19 mouse cellular contexts compared by ENCODE assay signal in the genomic region with DNA sequence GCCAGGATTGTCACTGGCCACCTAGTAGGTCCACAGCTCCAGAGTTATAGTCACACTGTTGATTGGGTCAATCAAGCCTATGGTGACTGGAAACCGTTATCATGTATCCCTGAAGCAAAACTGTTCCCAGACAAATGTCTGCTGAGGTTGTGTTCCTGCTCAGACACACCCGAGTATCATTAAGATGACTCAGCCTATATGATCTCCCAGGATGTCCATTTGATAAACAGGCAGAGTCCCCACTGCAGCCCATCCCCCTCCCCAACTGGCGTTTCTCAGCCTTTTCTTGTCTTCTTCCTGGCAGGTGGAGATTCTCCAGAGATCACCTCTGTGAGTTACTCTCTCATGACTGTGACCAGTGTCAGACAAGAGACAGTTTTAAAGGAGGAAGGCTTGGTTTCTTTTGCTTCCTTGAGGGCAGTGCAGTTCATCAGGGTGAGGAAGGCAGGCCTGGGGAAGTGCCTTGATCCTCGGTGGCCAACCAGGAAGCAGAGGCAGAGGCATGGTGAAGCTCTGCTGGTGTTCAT.
DNase-seq lines count a peak whose midpoint lies in the region; ATAC-seq and TF ChIP-seq lines count a peak whose summit lies in the region.
"Had no signal": no experiment of that assay in that cellular context is flagged by ENCODE, and none has a peak within 500 bp of the region (broad histone marks: within the 10 kb centered on the region; RNA-seq: fewer than 3 reads in every experiment).

No protein-coding gene starts in this region.

- no peaks in the 10 kb centered on the region for H3K9me3 ChIP-seq in hindbrain, embryonic 12.5 days (replicated peaks)
- H3K9me3 ChIP-seq in hindbrain, embryonic 16.5 days (ENCODE audit: control insufficient read depth, low read length), result no peaks in the 10 kb centered on the region
- H3K9me3 ChIP-seq in hindbrain, embryonic 15.5 days, result no peaks in the 10 kb centered on the region
- H3K9me3 ChIP-seq: embryonic facial prominence, embryonic 13.5 days; forebrain, embryonic 15.5 days; limb, embryonic 13.5 days had no signal

- peak overlapping the region; percentile 52; the same call in 1 of the 2 replicates for H3K27ac ChIP-seq in hindbrain, embryonic 12.5 days
- no peak overlapping the region for H3K27ac ChIP-seq in hindbrain, embryonic 16.5 days (ENCODE audit: low read depth, low read length)
- H3K27ac ChIP-seq in hindbrain, embryonic 15.5 days (replicated peaks), result peak overlapping the region; percentile 49; the same call in 1 of the 2 replicates
- H3K27ac ChIP-seq: embryonic facial prominence, embryonic 13.5 days; limb, embryonic 13.5 days; macrophage had no signal

- peaks cover 20% of the 10 kb centered on the region for H3K4me1 ChIP-seq in hindbrain, embryonic 12.5 days
- H3K4me1 ChIP-seq in hindbrain, embryonic 16.5 days (ENCODE audit: control insufficient read depth, insufficient read depth, low read depth, low read length), result peaks cover 13% of the 10 kb centered on the region
- peaks cover 36% of the 10 kb centered on the region for H3K4me1 ChIP-seq in hindbrain, embryonic 15.5 days (replicated peaks)

- no peaks in the 10 kb centered on the region for H3K36me3 ChIP-seq in hindbrain, embryonic 12.5 days
- no peaks in the 10 kb centered on the region for H3K36me3 ChIP-seq in hindbrain, embryonic 16.5 days (ENCODE audit: control insufficient read depth, insufficient read depth, low read length)
- no peaks in the 10 kb centered on the region for H3K36me3 ChIP-seq in C2C12 (ENCODE audit: control insufficient read depth, insufficient read depth)
- no peaks in the 10 kb centered on the region for H3K36me3 ChIP-seq in hindbrain, embryonic 15.5 days
- H3K36me3 ChIP-seq: embryonic facial prominence, embryonic 13.5 days; forebrain, embryonic 15.5 days; G1E; limb, embryonic 13.5 days had no signal

- no peak for TF ChIP-seq CTCF in C2C12 (IDR thresholded peaks at IDR 0.05; ENCODE audit: control insufficient read depth, insufficient read depth, insufficient read length)

- H3K27me3 ChIP-seq in hindbrain, embryonic 12.5 days, result no peaks in the 10 kb centered on the region
- H3K27me3 ChIP-seq in hindbrain, embryonic 16.5 days (replicated peaks; ENCODE audit: control insufficient read depth, insufficient read depth, low read length), result no peaks in the 10 kb centered on the region
- no peaks in the 10 kb centered on the region for H3K27me3 ChIP-seq in C2C12 (ENCODE audit: control insufficient read depth, insufficient read depth, insufficient read length)
- no peaks in the 10 kb centered on the region for H3K27me3 ChIP-seq in hindbrain, embryonic 15.5 days
- H3K27me3 ChIP-seq: embryonic facial prominence, embryonic 13.5 days; forebrain, embryonic 15.5 days; limb, embryonic 13.5 days had no signal

- no peak overlapping the region for H3ac ChIP-seq in C2C12 (ENCODE audit: control insufficient read depth, insufficient read length, low read depth)

- DNase-seq in heart, adult 11 months, result peak; percentile 80
- DNase-seq in heart, postnatal 4 days, result no peak
- DNase-seq in spleen, postnatal 14 days (ENCODE audit: low spot score in 2 of 2), result no peak
- DNase-seq in thymus, postnatal 0 days (ENCODE audit: low spot score), result no peak
- DNase-seq: adrenal gland, postnatal 25 days; cerebellum, postnatal 25 days; gastrocnemius, postnatal 25 days; kidney, adult 9 months; right cerebral cortex, postnatal 14 days; thymus, postnatal 14 days had no signal

- WGBS in hindbrain, embryonic 12.5 days, result 72% methylated on average over 4 of the region's 4 CpGs
- 69% methylated on average over 4 of the region's 4 CpGs for WGBS in hindbrain, embryonic 16.5 days
- WGBS in hindbrain, embryonic 15.5 days, result 67% methylated on average over 4 of the region's 4 CpGs

- H3K4me3 ChIP-seq in hindbrain, embryonic 12.5 days, result no peak overlapping the region
- H3K4me3 ChIP-seq in hindbrain, embryonic 16.5 days (ENCODE audit: low read length), result no peak overlapping the region
- H3K4me3 ChIP-seq in C2C12 (ENCODE audit: insufficient read depth, poor library complexity, severe bottlenecking), result no peak overlapping the region
- no peak overlapping the region for H3K4me3 ChIP-seq in hindbrain, embryonic 15.5 days
- H3K4me3 ChIP-seq: embryonic facial prominence, embryonic 13.5 days; forebrain, embryonic 15.5 days; limb, embryonic 13.5 days had no signal

- H3K9ac ChIP-seq in hindbrain, embryonic 12.5 days, result no peak overlapping the region
- H3K9ac ChIP-seq in hindbrain, embryonic 16.5 days (ENCODE audit: low read depth, low read length), result no peak overlapping the region
- H3K9ac ChIP-seq in hindbrain, embryonic 15.5 days, result no peak overlapping the region
- H3K9ac ChIP-seq: embryonic facial prominence, embryonic 13.5 days; forebrain, embryonic 15.5 days; limb, embryonic 13.5 days had no signal

- no peaks in the 10 kb centered on the region for H3K79me2 ChIP-seq in C2C12 (ENCODE audit: control insufficient read depth, insufficient read depth)

- no peak for ATAC-seq in hindbrain, embryonic 12.5 days (ENCODE audit: low FRiP score)
- no peak for ATAC-seq in hindbrain, embryonic 16.5 days
- ATAC-seq in hindbrain, embryonic 15.5 days (ENCODE audit: low FRiP score, low read depth), result no peak

- no peak overlapping the region for H3K4me2 ChIP-seq in hindbrain, embryonic 12.5 days (replicated peaks)
- no peak overlapping the region for H3K4me2 ChIP-seq in hindbrain, embryonic 16.5 days (ENCODE audit: low read length)
- H3K4me2 ChIP-seq in hindbrain, embryonic 15.5 days, result no peak overlapping the region
- H3K4me2 ChIP-seq: embryonic facial prominence, embryonic 13.5 days; forebrain, embryonic 15.5 days; limb, embryonic 13.5 days had no signal

- no peaks in the 10 kb centered on the region for H3K79me3 ChIP-seq in C2C12 (ENCODE audit: low read depth)

TF ChIP-seq in C2C12, 6 proteins besides CTCF, POLR2A, EP300 and RAD21:
- TF ChIP-seq MYOD1 (IDR thresholded peaks at IDR 0.05; ENCODE audit: control insufficient read depth, insufficient read length, low read depth) (peak; percentile 42), MAX (IDR thresholded peaks at IDR 0.05) (no peak)
